Mouse (Mus musculus) cortical plate, adult 2 months (tissue): Measurements from ENCODE around the gene Igsf23.

ENCODE experiments used
- CTCF ChIP-seq: fragments of 200-500 bp; IDR thresholded peaks from 2 replicates; pipeline ENCODE4 v1.5.1; 2011; ENCODE audit warnings: mild to moderate bottlenecking, control low read depth, low read length; ENCODE audit not compliant: insufficient read depth; ENCODE audit errors: extremely low read depth
- POLR2A ChIP-seq: fragments of 200-500 bp; IDR thresholded peaks from 2 replicates; pipeline ENCODE4 v1.6.1; 2011; ENCODE audit warnings: mild to moderate bottlenecking, low read length, control low read depth; ENCODE audit not compliant: insufficient read depth; ENCODE audit errors: extremely low read depth

GRCm38 (mm10) chr7:19939555-19940235 is 10.9 kb downstream of the Igsf23 start:
- no peak for TF ChIP-seq CTCF
- no peak for TF ChIP-seq POLR2A
